Mouse (Mus musculus) cerebellum, adult 8-10 months (tissue): ENCODE results near the gene Lce1c.
A peak's percentile ranks its signal among the peaks of the same experiment; 100 is the strongest.

Experiments
- DNase-seq: peaks from one replicate; pipeline ENCODE4 v3.0.0; 2022

The Lce1c gene

DNA sequence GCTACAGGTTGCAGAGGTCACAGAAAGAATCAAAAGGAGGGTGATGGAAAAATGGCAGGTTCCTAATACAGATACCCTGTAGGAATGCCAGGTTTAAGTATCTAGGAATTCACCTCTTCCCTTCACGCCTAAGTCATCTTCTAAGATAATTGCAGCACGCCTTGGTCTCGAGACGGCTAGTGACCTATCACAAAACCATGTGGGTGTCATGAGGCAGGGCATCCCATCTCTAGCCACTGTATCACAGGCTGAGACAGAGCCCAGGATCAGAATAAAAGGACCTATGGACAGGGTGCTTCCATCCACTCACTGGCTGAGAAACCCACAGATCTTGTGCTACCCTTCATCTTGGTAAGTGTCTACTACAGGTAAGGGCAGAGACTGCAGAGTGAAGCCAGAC lies at the start of gene Lce1c:
Lce1c (plus strand) TSS at position 301 of the 400 bp plus-strand sequence.
- no peak for DNase-seq

GRCm38 (mm10) chr3:92637745-92638652 lies 41.0 kb upstream of the Lce1c start:
- DNase-seq = no peak

DNA sequence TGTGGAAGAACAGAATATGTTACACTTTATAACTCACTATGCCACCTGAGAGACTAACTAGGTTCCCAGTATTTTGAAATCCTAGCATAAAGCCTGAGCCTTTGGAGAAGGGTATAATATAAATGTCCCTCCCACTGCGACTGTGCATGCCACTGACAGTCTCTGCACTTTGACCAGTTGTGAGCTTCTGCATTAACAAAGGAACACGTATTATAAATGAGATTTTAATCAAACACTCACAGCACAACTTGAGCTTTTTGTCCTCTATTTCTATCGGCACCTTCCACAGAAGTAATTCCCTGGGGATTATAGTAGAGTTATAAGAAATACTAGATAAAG lies 40.4 kb upstream of the Lce1c start:
- no peak for DNase-seq

- DNase-seq = no peak
These were observed 39.2 kb upstream of the Lce1c start for GRCm38 (mm10) chr3:92639854-92640253.

DNA sequence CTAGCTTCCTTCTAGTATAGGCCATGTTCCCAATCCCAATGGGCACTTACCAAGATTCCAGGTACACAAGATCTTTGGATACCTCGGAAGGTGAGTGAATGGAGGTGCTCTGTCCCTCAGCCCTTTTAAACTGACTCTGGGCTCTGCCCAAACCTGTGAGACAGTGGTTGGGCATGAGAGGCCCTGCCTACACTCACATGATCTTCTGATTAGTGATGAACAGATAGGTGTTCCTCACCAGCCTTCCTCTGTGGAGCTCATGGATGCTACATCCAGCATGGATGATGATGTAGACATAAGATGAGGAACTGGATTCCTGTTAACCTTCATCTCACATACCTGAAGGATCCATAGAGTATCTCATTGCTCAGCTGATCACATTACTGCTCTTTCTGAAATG lies 30.8 kb upstream of the Lce1c start, which contains the start of gene Lce1a1:
Lce1a1 (minus strand) TSS at position 101 of the 400 bp plus-strand sequence.
- DNase-seq = no peak

DNA sequence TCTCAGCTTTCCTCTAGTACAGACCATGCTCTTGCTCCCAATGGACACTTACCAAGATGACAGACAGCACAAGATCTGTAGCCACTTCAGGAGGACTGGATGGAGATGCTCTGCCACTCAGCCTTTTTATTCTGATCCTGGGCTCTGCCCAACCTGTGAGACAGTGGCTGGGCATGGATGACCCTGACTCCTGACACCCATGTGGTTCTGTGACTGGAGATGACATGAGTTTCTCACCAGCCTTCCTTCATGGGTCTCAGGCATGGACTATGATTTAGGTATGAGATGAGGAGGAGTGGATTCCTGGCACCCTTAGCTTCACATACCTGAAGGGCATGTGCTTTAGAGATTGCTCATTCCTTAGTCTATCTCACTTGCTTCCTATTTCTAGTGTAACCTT lies 22.2 kb upstream of the Lce1c start, which contains the start of gene Lce1b:
Lce1b (minus strand) TSS at position 101 of the 400 bp plus-strand sequence.
- no peak for DNase-seq

- DNase-seq = no peak
These were observed 8.8 kb upstream of the Lce1c start, which contains the start of gene Lce1a2 for GRCm38 (mm10) chr3:92670215-92670614. Lce1a2 (minus strand) TSS chr3:92670315.

GRCm38 (mm10) chr3:92687110-92687509 lies 8.1 kb downstream of the Lce1c start, which contains the start of gene Lce1d:
Lce1d (minus strand) TSS chr3:92687210.
- DNase-seq = no peak

DNA sequence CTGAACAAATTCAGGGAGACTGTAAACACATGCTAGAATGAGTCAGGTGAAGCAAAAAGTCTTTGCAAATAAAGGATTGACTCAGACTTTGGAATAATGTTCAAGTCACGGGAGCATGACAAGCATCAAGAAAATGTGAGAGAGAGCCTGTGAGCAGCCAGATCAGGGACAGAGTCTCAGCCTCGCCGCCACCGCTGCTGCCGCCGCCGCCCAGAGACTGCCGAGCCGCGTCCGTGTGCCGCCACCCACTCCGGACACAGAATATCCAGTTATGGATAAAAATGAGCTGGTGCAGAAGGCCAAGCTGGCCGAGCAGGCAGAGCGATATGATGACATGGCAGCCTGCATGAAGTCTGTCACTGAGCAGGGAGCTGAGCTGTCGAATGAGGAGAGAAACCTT lies 10.1 kb downstream of the Lce1c start:
- peak; percentile 9 for DNase-seq

DNA sequence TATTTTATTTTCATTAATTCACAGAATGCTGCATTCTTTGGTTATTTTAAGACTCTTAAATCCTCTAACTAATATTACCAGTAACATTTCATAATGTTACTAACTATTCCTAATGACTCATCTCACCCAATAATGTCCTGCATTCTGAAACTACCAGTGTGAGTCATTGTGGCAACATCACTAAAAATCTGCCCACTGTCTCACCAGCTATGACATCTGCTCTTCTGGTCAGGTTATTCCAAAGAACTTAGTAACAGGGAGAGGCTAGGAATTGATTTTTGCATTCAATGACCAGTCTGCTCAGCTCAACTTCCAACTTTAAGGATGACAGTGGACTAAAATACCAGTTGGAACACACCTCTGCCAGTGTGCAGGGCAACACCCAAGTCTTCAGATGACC lies 12.6 kb downstream of the Lce1c start:
- no peak for DNase-seq

DNA sequence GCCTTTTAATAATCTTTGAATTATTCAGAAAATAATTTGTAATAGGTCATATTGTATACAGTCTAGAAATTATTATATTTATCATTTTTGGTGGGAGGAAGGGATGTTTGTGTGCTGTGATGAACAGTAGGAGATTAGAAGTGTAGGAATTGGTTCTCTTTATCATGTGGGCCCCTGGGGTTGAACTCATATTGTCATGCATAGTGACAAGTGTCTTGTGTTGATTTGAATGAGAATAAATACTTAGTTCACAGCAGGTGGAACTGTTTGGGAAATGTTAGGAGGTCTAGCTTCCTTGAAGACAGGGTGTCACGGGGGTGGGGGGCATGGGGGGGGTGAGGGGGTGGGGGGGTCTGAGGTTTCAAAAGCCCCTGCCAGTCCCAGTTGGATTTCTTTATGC lies 15.6 kb downstream of the Lce1c start:
- no peak for DNase-seq

DNA sequence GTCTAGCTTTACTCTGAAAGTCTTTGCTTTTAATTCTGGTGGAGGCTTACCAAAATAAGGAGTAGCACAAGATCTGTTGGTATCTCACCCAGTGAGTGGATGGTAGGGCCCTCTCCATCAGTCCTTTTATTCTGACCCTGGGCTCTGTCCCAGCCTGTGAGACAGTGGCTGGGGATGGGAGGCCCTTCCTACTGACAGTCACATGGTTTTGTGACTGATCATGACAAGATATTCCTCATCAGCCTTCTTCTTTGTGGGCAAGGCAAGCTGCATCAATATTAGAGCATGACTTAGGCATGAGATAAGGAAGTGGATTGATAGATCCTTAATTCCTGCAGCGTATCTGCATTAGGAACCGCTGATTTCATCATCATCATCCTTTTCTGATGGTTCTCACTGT lies 29.9 kb downstream of the Lce1c start, which contains the start of gene Lce1e:
Lce1e (minus strand) TSS at position 101 of the 400 bp plus-strand sequence.
- no peak for DNase-seq

- DNase-seq = no peak
These were observed 36.1 kb downstream of the Lce1c start for GRCm38 (mm10) chr3:92715122-92715521.

- DNase-seq = no peak
These were observed 41.2 kb downstream of the Lce1c start, which contains the start of gene Lce1f for GRCm38 (mm10) chr3:92720250-92720649. Lce1f (minus strand) TSS chr3:92720350.

- DNase-seq = no peak
These were observed 43.6 kb downstream of the Lce1c start for GRCm38 (mm10) chr3:92722631-92723030.
